Mouse (Mus musculus): ENCODE measurements around the gene Arhgef3. TPM values are rescaled to one million over a fixed set of nuclear protein-coding genes. Genes with fewer than 3 reads are reported as not detected.
A peak's percentile ranks its signal among the peaks of the same experiment; 100 is the strongest.

The Arhgef3 gene
- total RNA-seq, 1 experiment = 7.6 TPM

GRCm38 (mm10) chr14:27200743-27201576 is 86.3 kb downstream of the Arhgef3 start:
- H3K9me3 ChIP-seq (ENCODE audit: control insufficient read depth, insufficient read depth, low read depth, low read length) = no peaks in the 10 kb centered on the region
- peaks cover 2 to 13% of the 10 kb centered on the region in 2 experiments; a peak in 2 of 4 replicates for H3K4me1 ChIP-seq (ENCODE audit: control insufficient read depth in 2 of 2, insufficient read depth in 2 of 2, low read length in 2 of 2, poor library complexity in 1 of 2)
- H3K36me3 ChIP-seq (ENCODE audit: control insufficient read depth, insufficient read depth, low read length, poor library complexity, severe bottlenecking) = no peaks in the 10 kb centered on the region
- H3K4me3 ChIP-seq (ENCODE audit: insufficient read depth in 1 of 2, low read depth in 1 of 2, low read length in 2 of 2, poor library complexity in 1 of 2, severe bottlenecking in 1 of 2) = no peak overlapping the region
- in situ Hi-C loops (cut with MboI; ENCODE audit: low sequenced_read_pairs in 2 of 2, unreplicated experiment in 2 of 2) = no loop called here
- TF ChIP-seq HCFC1 (IDR thresholded peaks at IDR 0.05; ENCODE audit: borderline replicate concordance, insufficient read depth, low read length) (no peak), CHD2 (IDR thresholded peaks at IDR 0.05; ENCODE audit: low read depth, low read length) (no peak), ZC3H11A (IDR thresholded peaks at IDR 0.05; ENCODE audit: borderline replicate concordance, low read depth, low read length) (no peak), ZNF384 (IDR thresholded peaks at IDR 0.05; ENCODE audit: low read depth, low read length) (no peak)
- no peak overlapping the region for H3K9ac ChIP-seq (ENCODE audit: insufficient read depth, low read depth, low read length, poor library complexity, severe bottlenecking)
- no peak for DNase-seq (ENCODE audit: low read depth, low spot score)
- H3K27ac ChIP-seq (ENCODE audit: insufficient read depth, low read depth, low read length, poor library complexity, severe bottlenecking) = no peak overlapping the region

DNA sequence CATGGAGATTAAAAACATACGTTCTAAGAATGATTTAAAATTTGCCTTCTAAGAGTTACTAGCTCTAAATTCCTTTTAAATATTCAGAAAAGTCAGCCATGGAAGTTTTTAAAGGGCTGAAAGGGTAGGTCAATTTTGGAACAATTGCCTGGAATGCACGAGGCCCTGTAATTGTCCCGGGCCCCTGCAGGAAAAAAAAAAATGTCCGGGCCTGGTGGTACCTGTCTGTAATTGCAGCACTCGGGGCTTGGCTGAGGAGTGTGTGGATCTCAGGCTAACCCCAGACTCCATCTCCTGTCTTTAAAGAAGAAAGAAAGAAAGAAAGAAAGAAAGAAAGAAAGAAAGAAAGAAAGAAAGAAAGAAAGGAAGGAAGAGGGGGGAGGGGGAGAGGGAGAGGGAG is 87.1 kb downstream of the Arhgef3 start:
- in situ Hi-C loops (cut with MboI; ENCODE audit: low sequenced_read_pairs in 2 of 2, unreplicated experiment in 2 of 2) = no loop called here
- no peaks in the 10 kb centered on the region for H3K36me3 ChIP-seq (ENCODE audit: control insufficient read depth, insufficient read depth, low read length, poor library complexity, severe bottlenecking)

DNA sequence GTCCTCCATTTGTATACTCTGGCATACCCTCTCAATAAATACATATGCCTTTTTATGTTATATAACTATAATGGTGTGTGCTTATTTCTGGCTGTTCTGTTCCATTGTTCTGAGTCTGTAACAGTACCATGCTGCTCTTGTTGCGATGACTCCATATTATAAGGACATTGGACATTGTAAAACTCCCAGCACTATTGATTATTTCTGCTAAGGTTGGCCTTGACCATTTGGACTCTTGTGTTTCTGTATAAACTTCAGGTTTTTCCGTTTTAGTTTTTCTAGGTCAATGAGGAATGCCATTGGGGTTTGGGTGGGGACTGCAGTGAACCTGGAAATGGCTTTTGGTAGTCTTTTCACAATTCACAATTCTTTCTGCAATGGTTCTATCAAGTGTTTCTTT is 90.0 kb downstream of the Arhgef3 start:
- no peaks in the 10 kb centered on the region for H3K36me3 ChIP-seq (ENCODE audit: control insufficient read depth, insufficient read depth, low read length, poor library complexity, severe bottlenecking)
- in situ Hi-C loops (cut with MboI; ENCODE audit: low sequenced_read_pairs in 2 of 2, unreplicated experiment in 2 of 2) = no loop called here

More for the DNA sequence above, 87.1 kb downstream of the Arhgef3 start:
- TF ChIP-seq CHD2 (IDR thresholded peaks at IDR 0.05; ENCODE audit: low read depth, low read length) = no peak
- no peak for TF ChIP-seq MAFK (IDR thresholded peaks at IDR 0.05; ENCODE audit: insufficient read depth, low read depth, low read length)
- no peak for TF ChIP-seq ZC3H11A (IDR thresholded peaks at IDR 0.05; ENCODE audit: borderline replicate concordance, low read depth, low read length)
- no peak for TF ChIP-seq HCFC1 (IDR thresholded peaks at IDR 0.05; ENCODE audit: borderline replicate concordance, insufficient read depth, low read length)
- TF ChIP-seq ZNF384 (IDR thresholded peaks at IDR 0.05; ENCODE audit: low read depth, low read length) = peak; percentile 86
- Histone ChIP-seq H3K27ac (ENCODE audit: insufficient read depth, low read depth, low read length, poor library complexity, severe bottlenecking) (no peak overlapping the region), H3K9ac (ENCODE audit: insufficient read depth, low read depth, low read length, poor library complexity, severe bottlenecking) (no peak overlapping the region), H3K9me3 (ENCODE audit: control insufficient read depth, insufficient read depth, low read depth, low read length) (no peaks in the 10 kb centered on the region), H3K4me3 (ENCODE audit: insufficient read depth in 1 of 2, low read depth in 1 of 2, low read length in 2 of 2, poor library complexity in 1 of 2, severe bottlenecking in 1 of 2) (no peak overlapping the region), H3K4me1 (ENCODE audit: control insufficient read depth in 2 of 2, insufficient read depth in 2 of 2, low read length in 2 of 2, poor library complexity in 1 of 2) (peaks cover 2 to 13% of the 10 kb centered on the region in 2 experiments; a peak in 2 of 4 replicates)
- no peak for DNase-seq (ENCODE audit: low read depth, low spot score)

GRCm38 (mm10) chr14:27206443-27206842 is 91.7 kb downstream of the Arhgef3 start:
- no peak overlapping the region for H3K4me3 ChIP-seq (ENCODE audit: insufficient read depth in 1 of 2, low read depth in 1 of 2, low read length in 2 of 2, poor library complexity in 1 of 2, severe bottlenecking in 1 of 2)
- H3K27ac ChIP-seq (ENCODE audit: insufficient read depth, low read depth, low read length, poor library complexity, severe bottlenecking) = no peak overlapping the region
- no peak for DNase-seq (ENCODE audit: low read depth, low spot score)
- H3K36me3 ChIP-seq (ENCODE audit: control insufficient read depth, insufficient read depth, low read length, poor library complexity, severe bottlenecking) = no peaks in the 10 kb centered on the region
- H3K9me3 ChIP-seq (ENCODE audit: control insufficient read depth, insufficient read depth, low read depth, low read length) = no peaks in the 10 kb centered on the region
- H3K9ac ChIP-seq (ENCODE audit: insufficient read depth, low read depth, low read length, poor library complexity, severe bottlenecking) = no peak overlapping the region
- H3K4me1 ChIP-seq (ENCODE audit: control insufficient read depth in 2 of 2, insufficient read depth in 2 of 2, low read length in 2 of 2, poor library complexity in 1 of 2) = peaks cover 2 to 8% of the 10 kb centered on the region in 2 experiments; a peak in 2 of 4 replicates
- TF ChIP-seq MAFK (IDR thresholded peaks at IDR 0.05; ENCODE audit: insufficient read depth, low read depth, low read length) (no peak), ZC3H11A (IDR thresholded peaks at IDR 0.05; ENCODE audit: borderline replicate concordance, low read depth, low read length) (no peak), CHD2 (IDR thresholded peaks at IDR 0.05; ENCODE audit: low read depth, low read length) (no peak), HCFC1 (IDR thresholded peaks at IDR 0.05; ENCODE audit: borderline replicate concordance, insufficient read depth, low read length) (no peak), ZNF384 (IDR thresholded peaks at IDR 0.05; ENCODE audit: low read depth, low read length) (no peak)
- in situ Hi-C loops (cut with MboI; ENCODE audit: low sequenced_read_pairs in 2 of 2, unreplicated experiment in 2 of 2) = no loop called here

More for the DNA sequence above, 90.0 kb downstream of the Arhgef3 start:
- Histone ChIP-seq H3K4me3 (ENCODE audit: insufficient read depth in 1 of 2, low read depth in 1 of 2, low read length in 2 of 2, poor library complexity in 1 of 2, severe bottlenecking in 1 of 2) (no peak overlapping the region), H3K4me1 (ENCODE audit: control insufficient read depth in 2 of 2, insufficient read depth in 2 of 2, low read length in 2 of 2, poor library complexity in 1 of 2) (peaks cover 2 to 13% of the 10 kb centered on the region in 2 experiments; a peak in 2 of 4 replicates), H3K9ac (ENCODE audit: insufficient read depth, low read depth, low read length, poor library complexity, severe bottlenecking) (no peak overlapping the region), H3K27ac (ENCODE audit: insufficient read depth, low read depth, low read length, poor library complexity, severe bottlenecking) (no peak overlapping the region), H3K9me3 (ENCODE audit: control insufficient read depth, insufficient read depth, low read depth, low read length) (no peaks in the 10 kb centered on the region)
- TF ChIP-seq ZNF384 (IDR thresholded peaks at IDR 0.05; ENCODE audit: low read depth, low read length) = no peak
- TF ChIP-seq ZC3H11A (IDR thresholded peaks at IDR 0.05; ENCODE audit: borderline replicate concordance, low read depth, low read length) = no peak
- no peak for TF ChIP-seq CHD2 (IDR thresholded peaks at IDR 0.05; ENCODE audit: low read depth, low read length)
- no peak for TF ChIP-seq HCFC1 (IDR thresholded peaks at IDR 0.05; ENCODE audit: borderline replicate concordance, insufficient read depth, low read length)
- no peak for TF ChIP-seq MAFK (IDR thresholded peaks at IDR 0.05; ENCODE audit: insufficient read depth, low read depth, low read length)
- DNase-seq (ENCODE audit: low read depth, low spot score) = no peak

Measured in ES-E14 (cell line).